Mouse (Mus musculus): ENCODE measurements around the gene Dmrtc1c2.
"Not testable (repeated sequence)": the region's sequence is repeated elsewhere in the genome, so short reads cannot be mapped to it uniquely, and the experiment has no call there.

Gene Dmrtc1c2

GRCm38 (mm10) chrX:102854516-102854915, at the start of gene Dmrtc1c2:
Gene Dmrtc1c2, minus strand, starts transcription at chrX:102854616.
- not testable (repeated sequence) for DNase-seq (ENCODE audit: low read depth, low spot score)

- no peak for DNase-seq (ENCODE audit: low read depth, low spot score)
These were observed 13.5 kb upstream of the Dmrtc1c2 start, which contains the start of gene 1700031F05Rik for GRCm38 (mm10) chrX:102867871-102868270. Gene 1700031F05Rik, minus strand, starts transcription at chrX:102867971.

GRCm38 (mm10) chrX:102812311-102812710, 42.1 kb downstream of the Dmrtc1c2 start:
- DNase-seq (ENCODE audit: low read depth, low spot score) = no peak

- not testable (repeated sequence) for DNase-seq (ENCODE audit: low read depth, low spot score)
These were observed 51.8 kb downstream of the Dmrtc1c2 start, which contains the start of gene Dmrtc1c1 for GRCm38 (mm10) chrX:102802663-102803062. Gene Dmrtc1c1, plus strand, starts transcription at chrX:102802963.

Data from telencephalon, adult 2 months (tissue).